In the genomic region with DNA sequence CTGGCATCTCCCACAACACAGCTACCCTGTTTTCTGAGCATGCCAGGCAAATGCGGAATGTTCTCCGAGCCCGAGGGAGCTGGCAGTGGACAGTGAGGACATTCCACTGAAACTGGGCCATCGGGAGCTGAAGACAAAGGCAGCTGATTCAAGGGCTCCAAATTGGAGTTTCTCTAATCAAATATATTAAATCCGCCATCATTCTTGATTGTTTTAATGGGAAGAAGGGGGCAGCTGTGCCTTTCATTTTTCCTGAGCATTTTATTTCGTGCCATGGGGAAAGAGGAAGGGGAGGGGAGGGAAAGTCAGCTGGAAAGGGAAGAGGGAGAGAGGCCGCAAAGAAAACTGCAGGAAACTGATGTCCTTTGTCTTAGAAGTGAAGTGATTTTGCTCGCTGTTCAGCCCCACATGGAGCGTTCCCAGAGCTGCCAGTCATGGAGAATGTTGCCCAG, we compare ENCODE assay signal across 10 mouse cellular contexts.
A peak's percentile ranks its signal among the peaks of the same experiment; 100 is the strongest.
DNase-seq lines count a peak whose midpoint lies in the region; ATAC-seq and TF ChIP-seq lines count a peak whose summit lies in the region.
"Had no signal": no experiment of that assay in that cellular context is flagged by ENCODE, and none has a peak within 500 bp of the region (broad histone marks: within the 10 kb centered on the region; RNA-seq: fewer than 3 reads in every experiment).

No protein-coding gene starts in this region.

- WGBS in spleen, adult 2 months, result 88% methylated on average over 9 of the region's 9 CpGs
- WGBS in hindbrain, embryonic 14.5 days, result 29% methylated on average over 9 of the region's 9 CpGs
- WGBS in stomach, embryonic 15.5 days, result 70% methylated on average over 9 of the region's 9 CpGs

- no peak for TF ChIP-seq POLR2A in spleen, adult 2 months (IDR thresholded peaks at IDR 0.05; ENCODE audit: low read depth, low read length)

- no peak for ATAC-seq in hindbrain, embryonic 14.5 days (ENCODE audit: low FRiP score)
- ATAC-seq in stomach, embryonic 15.5 days (ENCODE audit: insufficient read depth, low FRiP score, low read depth), result no peak

- no peak overlapping the region for H3K9ac ChIP-seq in hindbrain, embryonic 14.5 days
- H3K9ac ChIP-seq in stomach, embryonic 15.5 days, result no peak overlapping the region
- H3K9ac ChIP-seq: lung, embryonic 14.5 days had no signal

- intact Hi-C loops in gastrocnemius, adult 2 months (cut with DNase I), result loop anchor here (5.0 kb wide), 1 partner anchor 36 kb away; no protein-coding TSS in a partner anchor

- peak overlapping the region; percentile 85 for H3K27ac ChIP-seq in gastrocnemius, adult 2 months
- peak overlapping the region; percentile 44; the same call in 1 of the 2 replicates for H3K27ac ChIP-seq in spleen, adult 2 months (ENCODE audit: insufficient read depth, low read length)
- peak overlapping the region; percentile 34 for H3K27ac ChIP-seq in hindbrain, embryonic 14.5 days
- 0 out of 2 replicates have a peak overlapping the region, but pooled peaks have one; percentile 16 for H3K27ac ChIP-seq in stomach, embryonic 15.5 days

- DNase-seq in gastrocnemius, adult 2 months, result no peak
- no peak for DNase-seq in gastrocnemius, adult 8-10 months (ENCODE audit: low spot score in 2 of 2)
- DNase-seq in spleen, adult 2 months (ENCODE audit: low read depth in 1 of 2, low spot score in 2 of 2), result no peak
- no peak for DNase-seq in spleen, adult 18-20 months
- DNase-seq in hindbrain, embryonic 14.5 days (ENCODE audit: low spot score), result no peak
- DNase-seq in testis, postnatal 14 days (ENCODE audit: low spot score), result no peak
- no peak for DNase-seq in adrenal gland, postnatal 4 days (ENCODE audit: low spot score in 2 of 2)
- DNase-seq: kidney, postnatal 25 days had no signal

- H3K9me3 ChIP-seq in hindbrain, embryonic 14.5 days (ENCODE audit: control insufficient read depth, low read length), result no peaks in the 10 kb centered on the region
- H3K9me3 ChIP-seq in stomach, embryonic 15.5 days, result no peaks in the 10 kb centered on the region

- H3K4me2 ChIP-seq in hindbrain, embryonic 14.5 days (replicated peaks), result no peak overlapping the region
- no peak overlapping the region for H3K4me2 ChIP-seq in stomach, embryonic 15.5 days
- H3K4me2 ChIP-seq: lung, embryonic 14.5 days had no signal

- H3K36me3 ChIP-seq in spleen, adult 2 months (ENCODE audit: control insufficient read depth, insufficient read depth, low read length), result no peaks in the 10 kb centered on the region
- H3K36me3 ChIP-seq in hindbrain, embryonic 14.5 days (replicated peaks; ENCODE audit: control insufficient read depth, insufficient read depth), result no peaks in the 10 kb centered on the region
- H3K36me3 ChIP-seq in stomach, embryonic 15.5 days, result no peaks in the 10 kb centered on the region

- H3K27me3 ChIP-seq in spleen, adult 2 months (ENCODE audit: control insufficient read depth, insufficient read depth, low read length), result no peaks in the 10 kb centered on the region
- H3K27me3 ChIP-seq in hindbrain, embryonic 14.5 days (ENCODE audit: control insufficient read depth, insufficient read depth, low read length), result no peaks in the 10 kb centered on the region
- no peaks in the 10 kb centered on the region for H3K27me3 ChIP-seq in stomach, embryonic 15.5 days (replicated peaks)

- H3K4me1 ChIP-seq in spleen, adult 2 months (ENCODE audit: control insufficient read depth, insufficient read depth, insufficient read length), result peaks cover 18% of the 10 kb centered on the region; the same call in 1 of the 2 replicates
- H3K4me1 ChIP-seq in hindbrain, embryonic 14.5 days (replicated peaks; ENCODE audit: control insufficient read depth, insufficient read depth, low read length), result peaks cover 30% of the 10 kb centered on the region
- H3K4me1 ChIP-seq in stomach, embryonic 15.5 days, result peaks cover 14% of the 10 kb centered on the region; the same call in 1 of the 2 replicates

- no peak overlapping the region for H3K4me3 ChIP-seq in gastrocnemius, adult 2 months
- H3K4me3 ChIP-seq in spleen, adult 2 months (ENCODE audit: extremely low read depth, insufficient read depth, insufficient read length), result no peak overlapping the region
- H3K4me3 ChIP-seq in hindbrain, embryonic 14.5 days (replicated peaks; ENCODE audit: low read length), result no peak overlapping the region
- no peak overlapping the region for H3K4me3 ChIP-seq in stomach, embryonic 15.5 days (replicated peaks)

- no peak for TF ChIP-seq CTCF in gastrocnemius, adult 2 months (IDR thresholded peaks at IDR 0.05)
- no peak for TF ChIP-seq CTCF in spleen, adult 2 months (IDR thresholded peaks at IDR 0.05; ENCODE audit: extremely low read depth, insufficient read depth, insufficient read length, insufficient replicate concordance)

Comparison
In these comparisons a context has a peak if more than half of its experiments do, and no peak if none do; other contexts are left out.
1. H3K27ac ChIP-seq: peak in every context shown above with its lines; median percentile 85 in gastrocnemius, adult 2 months; 44 in spleen, adult 2 months; 34 in hindbrain, embryonic 14.5 days; 16 in stomach, embryonic 15.5 days.